Mouse (Mus musculus) mature B cell (primary cell): ENCODE results near the gene Dnaaf5.

Experiments used
- in situ Hi-C: fragments of 300-500 bp; cut with MboI; formaldehyde crosslinking; loops from 2 replicates; pipeline ENCODE4 v1.14.3; 2019

Gene Dnaaf5

DNA sequence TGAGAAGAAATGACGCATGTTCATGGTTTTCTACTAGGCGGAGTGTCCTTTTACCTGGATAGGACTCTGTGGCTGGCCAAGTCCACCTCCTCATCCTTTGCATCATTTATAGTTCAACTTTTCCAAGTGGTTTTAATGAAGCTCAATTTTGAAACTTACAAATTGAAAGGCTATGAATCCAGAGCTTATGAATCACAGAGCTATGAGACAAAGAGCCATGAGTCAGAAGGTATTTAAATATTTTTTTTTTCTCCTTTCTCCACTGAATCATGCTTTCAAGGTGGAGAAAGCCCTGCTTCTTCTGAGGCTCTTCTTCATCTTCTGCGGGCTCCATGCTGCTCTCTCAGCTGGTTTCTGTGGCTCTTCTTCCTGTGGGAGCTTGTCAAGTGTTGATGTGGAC lies 79.7 kb downstream of the Dnaaf5 start:
- in situ Hi-C loops: no loop called here

DNA sequence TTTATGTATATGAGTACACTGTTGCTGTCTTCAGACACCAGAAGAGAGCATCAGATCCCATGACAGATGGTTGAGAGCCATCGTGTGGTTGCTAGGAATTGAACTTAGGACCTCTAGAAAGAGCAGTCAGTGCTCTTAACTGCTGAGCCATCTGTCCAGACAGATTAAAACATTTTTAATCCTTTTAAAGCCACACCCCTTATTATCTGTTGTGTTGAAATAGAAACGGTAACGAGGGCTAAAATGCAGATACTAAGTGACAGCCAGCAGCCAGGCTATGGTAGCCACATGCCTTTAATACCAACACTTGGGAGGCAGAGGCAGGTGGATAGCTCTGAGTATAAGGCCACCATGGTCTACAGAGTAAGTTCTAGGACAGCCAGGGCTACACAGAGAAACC lies 82.1 kb downstream of the Dnaaf5 start:
- in situ Hi-C loops: no loop called here

DNA sequence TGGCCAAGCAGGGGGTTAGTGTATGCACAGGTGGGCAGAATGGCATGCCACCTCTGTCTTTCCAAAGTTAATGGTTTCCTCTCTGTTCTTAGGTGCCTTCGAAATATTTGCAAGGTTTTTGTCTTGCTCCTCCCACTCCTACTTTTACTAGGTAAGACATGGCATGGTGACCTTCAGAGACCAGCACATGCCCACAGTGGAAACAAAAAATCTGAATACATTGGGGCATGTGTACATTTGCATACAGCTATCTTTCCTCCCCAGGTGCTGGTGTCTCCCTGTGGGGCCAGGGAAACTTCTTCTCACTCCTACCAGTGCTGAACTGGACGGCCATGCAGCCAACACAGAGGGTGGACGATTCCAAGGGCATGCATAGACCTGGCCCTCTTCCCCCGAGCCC lies 84.4 kb downstream of the Dnaaf5 start:
- in situ Hi-C loops: no loop called here
